Mouse (Mus musculus) E14TG2a.4 (cell line): ENCODE results near the gene Dhrs1.

Experiments used
- H3K27me3 ChIP-seq: 2 replicates; pipeline ENCODE4 v1.6.1; 2014; ENCODE audit warnings: low read length, control low read depth; ENCODE audit not compliant: insufficient read depth
- H3K36me3 ChIP-seq: 2 replicates; pipeline ENCODE4 v1.6.1; 2014; ENCODE audit warnings: low read length, control low read depth; ENCODE audit not compliant: insufficient read depth
- H3K4me1 ChIP-seq: replicated peaks from 2 replicates; pipeline ENCODE4 v1.6.1; 2014; ENCODE audit warnings: low read depth, low read length, control low read depth
- H3K4me3 ChIP-seq: replicated peaks from 2 replicates; pipeline ENCODE4 v1.5.1; 2014; ENCODE audit warnings: mild to moderate bottlenecking, low read length
- H3K9me3 ChIP-seq: 2 replicates; pipeline ENCODE4 v1.6.1; 2014; ENCODE audit warnings: low read length, control low read depth
- CTCF ChIP-seq: conservative IDR thresholded peaks from 2 replicates; pipeline ENCODE4 v1.5.1; 2014; ENCODE audit warnings: low read length
- NANOG ChIP-seq: IDR thresholded peaks from 2 replicates; pipeline ENCODE4 v1.6.1; 2014; ENCODE audit warnings: borderline replicate concordance, low read length, mixed read lengths
- POU5F1 ChIP-seq: IDR thresholded peaks from 2 replicates; pipeline ENCODE4 v1.6.1; 2014; ENCODE audit warnings: low read length, borderline replicate concordance

Gene Dhrs1

GRCm38 (mm10) chr14:55776711-55777110, 31.2 kb upstream of the Dhrs1 start:
- H3K9me3 ChIP-seq, result no peaks in the 10 kb centered on the region
- H3K4me1 ChIP-seq, result peaks cover 27% of the 10 kb centered on the region
- peaks cover 81% of the 10 kb centered on the region for H3K27me3 ChIP-seq
- no peaks in the 10 kb centered on the region for H3K36me3 ChIP-seq
- no peak overlapping the region for H3K4me3 ChIP-seq
- TF ChIP-seq CTCF, result no peak

- TF ChIP-seq CTCF (no peak), POU5F1 (no peak), NANOG (no peak)
- Histone ChIP-seq H3K27me3 (peaks cover 86% of the 10 kb centered on the region), H3K4me1 (peaks cover 32% of the 10 kb centered on the region), H3K36me3 (no peaks in the 10 kb centered on the region), H3K4me3 (no peak overlapping the region), H3K9me3 (no peaks in the 10 kb centered on the region)
Measured at GRCm38 (mm10) chr14:55769087-55769703, 23.7 kb upstream of the Dhrs1 start.

- no peak overlapping the region for H3K4me3 ChIP-seq
Measured at GRCm38 (mm10) chr14:55768555-55768954, 23.1 kb upstream of the Dhrs1 start.

GRCm38 (mm10) chr14:55767519-55768414, 22.3 kb upstream of the Dhrs1 start:
- TF ChIP-seq POU5F1 (no peak), NANOG (no peak), CTCF (no peak)
- Histone ChIP-seq H3K9me3 (no peaks in the 10 kb centered on the region), H3K36me3 (no peaks in the 10 kb centered on the region), H3K4me3 (peak overlapping the region; percentile 71), H3K4me1 (peaks cover 39% of the 10 kb centered on the region), H3K27me3 (peaks cover 88% of the 10 kb centered on the region)

More at GRCm38 (mm10) chr14:55768555-55768954, 23.1 kb upstream of the Dhrs1 start:
- no peak for TF ChIP-seq POU5F1
- no peak for TF ChIP-seq CTCF
- no peak for TF ChIP-seq NANOG
- Histone ChIP-seq H3K36me3 (no peaks in the 10 kb centered on the region), H3K4me1 (peaks cover 32% of the 10 kb centered on the region), H3K27me3 (peaks cover 86% of the 10 kb centered on the region), H3K9me3 (no peaks in the 10 kb centered on the region)

- TF ChIP-seq POU5F1, result no peak
- no peaks in the 10 kb centered on the region for H3K9me3 ChIP-seq
- peaks cover 92% of the 10 kb centered on the region for H3K27me3 ChIP-seq
- no peaks in the 10 kb centered on the region for H3K36me3 ChIP-seq
- H3K4me1 ChIP-seq, result peaks cover 52% of the 10 kb centered on the region
- no peak within 1 kb of the TSS for H3K4me3 ChIP-seq
Measured at GRCm38 (mm10) chr14:55765696-55766095, 20.2 kb upstream of the Dhrs1 start, which contains the start of gene Ltb4r1. Ltb4r1 (plus strand) TSS chr14:55765962.

- H3K36me3 ChIP-seq, result no peaks in the 10 kb centered on the region
- peaks cover 41% of the 10 kb centered on the region for H3K4me1 ChIP-seq
- TF ChIP-seq POU5F1 (no peak), CTCF (no peak), NANOG (no peak)
- peak overlapping the region; percentile 79 for H3K4me3 ChIP-seq
- no peaks in the 10 kb centered on the region for H3K9me3 ChIP-seq
- peaks cover 71% of the 10 kb centered on the region for H3K27me3 ChIP-seq
Measured at GRCm38 (mm10) chr14:55763166-55763565, 17.7 kb upstream of the Dhrs1 start.

GRCm38 (mm10) chr14:55762001-55762821, 16.7 kb upstream of the Dhrs1 start:
- Histone ChIP-seq H3K4me3 (peak overlapping the region; percentile 79), H3K9me3 (no peaks in the 10 kb centered on the region), H3K27me3 (peaks cover 62% of the 10 kb centered on the region), H3K4me1 (peaks cover 41% of the 10 kb centered on the region), H3K36me3 (no peaks in the 10 kb centered on the region)
- TF ChIP-seq CTCF (no peak), POU5F1 (no peak), NANOG (no peak)

- Histone ChIP-seq H3K36me3 (peaks cover 9% of the 10 kb centered on the region), H3K4me3 (peak within 1 kb of the TSS; percentile 79), H3K9me3 (no peaks in the 10 kb centered on the region), H3K27me3 (peaks cover 53% of the 10 kb centered on the region), H3K4me1 (peaks cover 36% of the 10 kb centered on the region)
- TF ChIP-seq POU5F1 (no peak), NANOG (no peak), CTCF (no peak)
Measured at GRCm38 (mm10) chr14:55761163-55761562, 15.7 kb upstream of the Dhrs1 start, which contains the start of gene Ltb4r2. Ltb4r2 (plus strand) TSS chr14:55761428.
